Mouse (Mus musculus) embryo, embryonic 9.5 days (tissue): ENCODE results near the gene Btbd9.

Experiments
- DNase-seq: peaks from one replicate; pipeline ENCODE4 v3.0.0-alpha.2; 2017; ENCODE audit errors: extremely low spot score

Btbd9 gene

DNA sequence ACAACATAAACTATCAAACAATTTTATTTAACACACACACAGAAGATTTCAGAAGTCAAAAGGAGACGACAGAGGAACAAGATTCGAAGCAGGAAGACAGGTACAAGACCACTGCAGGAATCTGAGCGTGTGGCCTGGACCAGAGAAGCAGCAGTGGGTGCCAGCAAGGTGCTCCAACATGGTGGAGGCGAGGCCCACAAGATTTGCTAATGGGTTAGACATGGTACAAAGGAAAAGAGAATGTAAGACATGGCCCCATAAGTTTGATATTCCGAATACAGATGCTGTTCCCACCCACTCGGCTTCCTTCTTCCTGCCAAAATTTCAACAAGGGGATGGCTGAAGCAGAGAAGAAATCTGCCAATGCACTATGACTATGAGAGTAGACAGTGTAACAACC is 94.5 kb downstream of the Btbd9 start:
- DNase-seq: no peak

GRCm38 (mm10) chr17:30481341-30481740 is 94.9 kb downstream of the Btbd9 start:
- DNase-seq: no peak

DNA sequence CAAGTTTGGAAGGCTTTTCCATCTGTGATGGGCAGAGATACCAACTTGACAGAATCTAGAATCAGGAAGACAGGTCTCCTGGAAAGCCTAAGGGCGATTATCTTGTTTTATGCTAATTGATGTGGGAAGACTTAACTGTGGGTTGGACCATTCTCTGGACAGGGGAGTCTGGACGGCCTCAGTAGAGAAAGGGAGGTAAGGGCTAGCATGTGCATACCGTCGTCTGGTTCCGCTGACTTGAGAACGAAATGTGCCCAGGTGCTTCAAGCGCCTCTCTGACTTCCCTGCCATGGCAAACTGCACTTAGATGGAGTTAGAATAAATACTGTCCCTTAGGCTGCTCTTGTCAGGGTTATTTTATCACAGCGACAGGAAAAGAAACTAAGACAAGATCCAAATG is 95.9 kb downstream of the Btbd9 start:
- DNase-seq: no peak

DNA sequence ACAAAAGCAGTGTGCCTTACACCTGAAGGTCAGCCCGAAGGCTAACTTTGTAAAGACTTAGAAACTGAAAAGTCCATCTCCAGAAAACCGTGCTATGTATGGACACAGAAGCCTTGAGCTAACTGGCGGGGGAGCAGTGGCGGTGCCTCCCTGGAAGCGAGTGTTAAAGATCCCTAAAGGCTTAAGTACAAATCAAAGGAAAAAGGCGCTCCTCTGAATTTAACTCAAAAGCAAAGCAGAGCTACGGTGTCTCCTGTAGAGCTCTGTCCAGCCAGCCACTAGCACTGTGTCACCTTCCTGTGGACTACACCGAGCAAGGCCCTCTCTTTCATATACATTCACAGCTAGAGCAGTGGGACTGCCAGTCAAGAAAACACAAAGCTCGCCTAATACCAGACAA is 98.1 kb downstream of the Btbd9 start:
- no peak for DNase-seq

GRCm38 (mm10) chr17:30474561-30474960 is 101.7 kb downstream of the Btbd9 start:
- no peak for DNase-seq

GRCm38 (mm10) chr17:30472776-30473175 is 103.5 kb downstream of the Btbd9 start:
- DNase-seq: no peak

DNA sequence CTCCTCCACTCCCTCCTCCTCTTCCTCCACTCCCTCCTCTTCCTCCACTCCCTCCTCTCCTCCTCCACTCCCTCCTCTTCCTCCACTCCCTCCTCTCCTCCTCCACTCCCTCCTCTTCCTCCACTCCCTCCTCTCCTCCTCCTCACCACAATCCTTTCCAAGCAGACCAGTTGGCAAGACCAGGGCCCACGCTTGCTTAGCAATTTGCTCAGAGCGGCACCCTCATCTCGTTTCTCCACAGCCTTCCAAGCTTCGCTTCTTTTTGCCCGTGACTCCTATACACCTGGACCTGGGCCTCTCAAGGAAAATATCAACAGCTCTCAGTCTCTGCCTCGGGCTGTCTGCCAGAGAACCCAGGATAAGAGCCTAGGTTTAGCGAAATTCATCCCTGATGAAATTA is 104.8 kb downstream of the Btbd9 start:
- no peak for DNase-seq

- peak; percentile 8 for DNase-seq
These were observed 105.5 kb downstream of the Btbd9 start for GRCm38 (mm10) chr17:30470790-30471189.

- no peak for DNase-seq
These were observed 106.0 kb downstream of the Btbd9 start for GRCm38 (mm10) chr17:30470286-30470685.

DNA sequence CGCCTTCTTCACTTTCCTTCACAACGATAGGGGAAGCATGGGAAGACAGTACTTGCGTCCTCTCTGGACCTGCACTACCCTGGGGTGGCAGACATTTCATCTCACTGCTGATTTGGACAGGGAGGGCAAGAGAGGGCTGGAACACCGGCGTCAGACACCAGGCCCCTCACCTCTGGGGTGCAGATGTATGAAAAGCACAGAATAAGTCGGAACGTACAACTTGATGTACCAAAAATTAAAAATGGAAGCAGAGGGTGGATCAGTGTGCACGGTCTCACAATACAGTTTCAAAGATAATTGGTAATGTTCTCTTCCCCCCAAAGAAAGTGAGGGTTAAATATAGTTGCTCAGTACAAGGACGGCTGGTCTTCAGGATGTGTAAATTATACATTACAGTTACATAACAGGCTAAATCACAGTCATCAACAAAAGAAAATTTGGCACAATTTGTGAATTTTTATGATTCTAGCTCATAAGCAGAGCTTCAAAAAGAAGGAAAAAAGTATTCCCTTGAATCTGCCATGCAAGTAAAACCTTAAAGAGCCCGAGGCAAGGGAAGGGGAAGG is 106.7 kb downstream of the Btbd9 start:
- no peak for DNase-seq

- peak; percentile 33 for DNase-seq
These were observed 107.9 kb downstream of the Btbd9 start for GRCm38 (mm10) chr17:30468368-30468767.

- no peak for DNase-seq
These were observed 108.6 kb downstream of the Btbd9 start for GRCm38 (mm10) chr17:30467566-30468213.

DNA sequence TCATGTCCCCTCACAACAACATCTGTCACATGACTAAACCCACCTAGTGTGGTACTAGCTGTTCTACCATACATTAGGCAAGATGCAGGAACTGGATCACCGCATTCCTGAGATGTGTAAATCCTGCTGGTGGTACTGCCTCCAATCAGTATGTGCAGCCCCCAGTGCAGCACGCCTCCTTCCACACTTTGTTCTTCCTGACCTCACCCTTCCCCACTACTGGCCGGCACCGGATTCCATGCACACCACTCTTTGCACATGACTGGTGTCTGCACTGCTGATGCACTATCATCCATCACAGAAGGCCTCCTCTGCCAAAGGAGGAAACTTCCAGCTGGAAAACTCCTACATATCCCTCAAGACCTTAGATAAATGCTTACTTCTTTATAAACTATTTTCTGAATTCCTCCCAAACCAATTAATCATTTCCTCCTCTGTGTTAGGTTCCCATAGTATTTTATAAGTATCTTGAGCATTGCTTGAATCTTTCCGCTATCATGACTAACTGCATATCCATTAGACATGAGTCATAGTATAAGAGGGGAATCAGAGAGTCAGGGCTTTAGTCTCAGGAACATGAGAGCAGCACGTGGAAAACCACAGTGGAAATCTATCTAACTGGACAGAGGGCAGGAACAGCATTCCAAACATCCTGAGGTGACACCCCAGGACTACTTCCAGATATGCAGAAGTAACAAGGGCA is 111.1 kb downstream of the Btbd9 start:
- no peak for DNase-seq

GRCm38 (mm10) chr17:30464240-30464745 is 112.0 kb downstream of the Btbd9 start:
- no peak for DNase-seq

GRCm38 (mm10) chr17:30460727-30461349 is 115.5 kb downstream of the Btbd9 start:
- DNase-seq: no peak

DNA sequence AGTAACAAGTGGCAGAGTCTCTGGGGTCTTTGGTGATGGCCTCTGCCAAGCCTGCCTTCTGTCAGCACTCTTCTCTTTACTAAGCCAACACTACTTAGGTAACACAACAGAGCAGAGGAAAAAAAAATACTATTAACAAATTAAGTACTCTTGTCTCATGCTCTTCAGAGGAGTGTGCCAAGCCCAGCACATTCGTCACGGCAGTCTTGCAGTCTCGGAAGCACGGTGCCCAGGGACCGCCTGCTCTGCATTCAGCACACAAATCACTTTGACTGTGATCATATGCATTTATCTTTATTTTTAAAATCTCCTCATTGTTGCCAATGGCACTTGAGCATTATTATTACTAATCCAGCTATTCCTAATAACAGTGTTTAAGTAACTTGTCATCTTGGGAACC is 116.6 kb downstream of the Btbd9 start:
- DNase-seq: no peak

GRCm38 (mm10) chr17:30458926-30459325 is 117.4 kb downstream of the Btbd9 start:
- no peak for DNase-seq

- DNase-seq: no peak
These were observed 118.0 kb downstream of the Btbd9 start for GRCm38 (mm10) chr17:30458301-30458700.

- no peak for DNase-seq
These were observed 118.8 kb downstream of the Btbd9 start for GRCm38 (mm10) chr17:30457486-30457885.

GRCm38 (mm10) chr17:30456293-30456692 is 120.0 kb downstream of the Btbd9 start:
- no peak for DNase-seq

DNA sequence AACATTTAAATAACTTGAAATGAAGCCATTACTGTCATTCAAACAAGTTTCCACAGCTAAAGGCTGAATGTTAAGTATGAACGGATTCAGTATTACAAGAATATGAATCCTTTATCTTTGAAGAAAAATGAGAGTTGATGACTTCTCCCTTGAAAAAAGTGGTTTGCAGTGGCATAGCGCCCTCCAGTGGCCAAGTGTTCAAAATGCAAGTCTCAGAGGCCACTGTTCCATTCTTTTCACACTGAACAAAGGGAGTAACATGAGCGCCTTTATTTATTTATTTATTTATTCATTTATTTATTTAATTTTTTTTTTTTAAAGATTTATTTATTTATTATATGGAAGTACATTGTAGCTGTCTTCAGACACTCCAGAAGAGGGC is 121.4 kb downstream of the Btbd9 start:
- peak; percentile 74 for DNase-seq

GRCm38 (mm10) chr17:30454155-30454861 is 122.0 kb downstream of the Btbd9 start:
- DNase-seq: no peak
